Mouse (Mus musculus) lung, postnatal 14 days (tissue): Measurements from ENCODE around the gene Flt1.

Experiments
- DNase-seq: peaks from one replicate; pipeline ENCODE4 v3.0.0; 2021

Flt1 gene

GRCm38 (mm10) chr5:147539815-147540214, 186.0 kb downstream of the Flt1 start:
- DNase-seq: no peak

GRCm38 (mm10) chr5:147539409-147539808, 186.4 kb downstream of the Flt1 start:
- DNase-seq: no peak

- DNase-seq: no peak
Measured at GRCm38 (mm10) chr5:147532031-147532430, 193.8 kb downstream of the Flt1 start.

- DNase-seq: no peak
Measured at GRCm38 (mm10) chr5:147527788-147528187, 198.0 kb downstream of the Flt1 start.

GRCm38 (mm10) chr5:147527006-147527405, 198.8 kb downstream of the Flt1 start:
- DNase-seq: no peak
